In genomic region chr7:27628816-27629215, GRCm38 (mm10) we compare ENCODE assay signal across 14 mouse cellular contexts. TPM values are rescaled to one million over a fixed set of nuclear protein-coding genes. Genes with fewer than 3 reads are reported as not detected.
A peak's percentile ranks its signal among the peaks of the same experiment; 100 is the strongest.
DNase-seq lines count a peak whose midpoint lies in the region; ATAC-seq and TF ChIP-seq lines count a peak whose summit lies in the region.
"Not testable (repeated sequence)": the region's sequence is repeated elsewhere in the genome, so short reads cannot be mapped to it uniquely, and the experiment has no call there.
"Had no signal": no experiment of that assay in that cellular context is flagged by ENCODE, and none has a peak within 500 bp of the region (broad histone marks: within the 10 kb centered on the region; RNA-seq: fewer than 3 reads in every experiment).

No protein-coding gene starts in this region.

- DNase-seq in cerebellum, postnatal 10 days: peak; percentile 71 to 72
- DNase-seq in gastrocnemius, adult 2 months: peak; percentile 19
- peak; percentile 45 for DNase-seq in hindbrain, postnatal 0 days (ENCODE audit: low spot score)
- DNase-seq in left cerebral cortex, postnatal 4 days: peak; percentile 60

- H3K9ac ChIP-seq in hindbrain, embryonic 15.5 days; hindbrain, embryonic 16.5 days (ENCODE audit: low read depth, low read length); hindbrain, postnatal 0 days (replicated peaks; ENCODE audit: low read length): not testable (repeated sequence)

- not testable (repeated sequence) for TF ChIP-seq CTCF in gastrocnemius, adult 2 months (IDR thresholded peaks at IDR 0.05); hindbrain, postnatal 0 days (IDR thresholded peaks at IDR 0.05; ENCODE audit: low read depth)

- H3K27ac ChIP-seq in gastrocnemius, adult 2 months; hindbrain, embryonic 15.5 days (replicated peaks); hindbrain, embryonic 16.5 days (ENCODE audit: low read depth, low read length): not testable (repeated sequence)
- peak overlapping the region; percentile 58; the same call in 1 of the 2 replicates for H3K27ac ChIP-seq in hindbrain, postnatal 0 days

- WGBS in hindbrain, embryonic 15.5 days: 78% methylated on average over 7 of the region's 7 CpGs
- 71% methylated on average over 7 of the region's 7 CpGs for WGBS in hindbrain, embryonic 16.5 days
- WGBS in hindbrain, postnatal 0 days: 61% methylated on average over 7 of the region's 7 CpGs

- not testable (repeated sequence) for H3K4me1 ChIP-seq in hindbrain, embryonic 15.5 days (replicated peaks); hindbrain, embryonic 16.5 days (ENCODE audit: control insufficient read depth, insufficient read depth, low read depth, low read length); hindbrain, postnatal 0 days (ENCODE audit: insufficient read depth, low read length)

- H3K4me3 ChIP-seq in gastrocnemius, adult 2 months; hindbrain, embryonic 15.5 days; hindbrain, embryonic 16.5 days (ENCODE audit: low read length); hindbrain, postnatal 0 days (ENCODE audit: low read length): not testable (repeated sequence)

- H3K36me3 ChIP-seq in hindbrain, embryonic 15.5 days: peaks cover 45% of the 10 kb centered on the region
- peaks cover 29% of the 10 kb centered on the region for H3K36me3 ChIP-seq in hindbrain, embryonic 16.5 days (ENCODE audit: control insufficient read depth, insufficient read depth, low read length)
- peaks cover 37% of the 10 kb centered on the region; the same call in 1 of the 2 replicates for H3K36me3 ChIP-seq in hindbrain, postnatal 0 days (ENCODE audit: insufficient read depth, low read length)

- not testable (repeated sequence) for H3K9me3 ChIP-seq in hindbrain, embryonic 15.5 days; hindbrain, embryonic 16.5 days (ENCODE audit: control insufficient read depth, low read length); hindbrain, postnatal 0 days (ENCODE audit: low read length)

- not testable (repeated sequence) for H3K4me2 ChIP-seq in hindbrain, embryonic 15.5 days; hindbrain, embryonic 16.5 days (ENCODE audit: low read length); hindbrain, postnatal 0 days (ENCODE audit: low read depth, low read length)

- H3K27me3 ChIP-seq in hindbrain, embryonic 15.5 days; hindbrain, embryonic 16.5 days (replicated peaks; ENCODE audit: control insufficient read depth, insufficient read depth, low read length); hindbrain, postnatal 0 days (ENCODE audit: insufficient read depth, low read length): not testable (repeated sequence)

- intact Hi-C loops in gastrocnemius, adult 2 months (cut with DNase I); left cerebral cortex, postnatal 4 days (cut with DNase I): not testable (repeated sequence)

- peak; percentile 27; the same call in 1 of the 2 replicates for ATAC-seq in hindbrain, embryonic 15.5 days (ENCODE audit: low FRiP score, low read depth)
- 0 out of 2 replicates have a peak, but pooled peaks have one; percentile 6 for ATAC-seq in hindbrain, embryonic 16.5 days
- ATAC-seq in hindbrain, postnatal 0 days: peak; percentile 19; the same call in 1 of the 2 replicates

RNA-seq across cellular contexts. Expression of gene Ttc9b, which starts 24.9 kb away (rescaled TPM):
- not detected for total RNA-seq in gastrocnemius, adult 2 months (2021)
- polyA plus RNA-seq in hindbrain, embryonic 15.5 days (2015; fragmentation: Nextera tagmentation; extraction: Ambion mirVana): 80.0 and 88.8 TPM in 2 replicates
- 86.2 and 99.1 TPM in 2 replicates for polyA plus RNA-seq in hindbrain, embryonic 16.5 days (2015; fragmentation: Nextera tagmentation; extraction: Ambion mirVana)
- 104 and 132 TPM in 2 replicates for total RNA-seq in hindbrain, postnatal 0 days (2014; rRNA removed)
- polyA plus RNA-seq in hindbrain, postnatal 0 days (2015; fragmentation: Nextera tagmentation; extraction: Ambion mirVana): 124 and 127 TPM in 2 replicates
- 10 to 100 TPM; 80.0 to 91.0 TPM for total RNA-seq in left cerebral cortex, postnatal 4 days (2021)
- total RNA-seq: adrenal gland, adult 18-20 months; adrenal gland, adult 2 months; adrenal gland, adult 8-10 months; adrenal gland, postnatal 25 days; CH12.LX; G1E had no signal
- polyA plus RNA-seq: activated CD4-positive, CD25-positive, alpha-beta regulatory T cell, adult 4 months; CD4-positive, CD25-positive, alpha-beta regulatory T cell, adult 4 months; G1E had no signal

RNA-seq across cellular contexts. Expression of gene Akt2, which starts 37.5 kb away (rescaled TPM):
- 100 to 1,000 TPM; 194 to 199 TPM for total RNA-seq in gastrocnemius, adult 2 months (2021)
- polyA plus RNA-seq in hindbrain, embryonic 15.5 days (2015; fragmentation: Nextera tagmentation; extraction: Ambion mirVana): 66.3 and 74.2 TPM in 2 replicates
- polyA plus RNA-seq in hindbrain, embryonic 16.5 days (2015; fragmentation: Nextera tagmentation; extraction: Ambion mirVana): 63.0 and 72.9 TPM in 2 replicates
- 60.6 and 83.1 TPM in 2 replicates for total RNA-seq in hindbrain, postnatal 0 days (2014; rRNA removed)
- 62.3 and 64.0 TPM in 2 replicates for polyA plus RNA-seq in hindbrain, postnatal 0 days (2015; fragmentation: Nextera tagmentation; extraction: Ambion mirVana)
- 10 to 100 TPM; 68.1 to 72.0 TPM for total RNA-seq in left cerebral cortex, postnatal 4 days (2021)

RNA-seq across cellular contexts. Expression of gene Map3k10, which starts 45.6 kb away (rescaled TPM):
- 10 to 100 TPM; 35.3 to 39.1 TPM for total RNA-seq in gastrocnemius, adult 2 months (2021)
- 20.8 and 21.0 TPM in 2 replicates for polyA plus RNA-seq in hindbrain, embryonic 15.5 days (2015; fragmentation: Nextera tagmentation; extraction: Ambion mirVana)
- 17.5 and 18.7 TPM in 2 replicates for polyA plus RNA-seq in hindbrain, embryonic 16.5 days (2015; fragmentation: Nextera tagmentation; extraction: Ambion mirVana)
- total RNA-seq in hindbrain, postnatal 0 days (2014; rRNA removed): 141 and 162 TPM in 2 replicates
- 21.4 and 22.9 TPM in 2 replicates for polyA plus RNA-seq in hindbrain, postnatal 0 days (2015; fragmentation: Nextera tagmentation; extraction: Ambion mirVana)
- total RNA-seq in left cerebral cortex, postnatal 4 days (2021): 100 to 1,000 TPM; 162 to 170 TPM

Comparison
In these comparisons a context has a peak if more than half of its experiments do, and no peak if none do; other contexts are left out.
1. DNase-seq: peak in every context shown above with its lines; median percentile 72 in cerebellum, postnatal 10 days; 60 in left cerebral cortex, postnatal 4 days; 45 in hindbrain, postnatal 0 days; 19 in gastrocnemius, adult 2 months.
2. RNA of gene Ttc9b, which starts 24.9 kb away (total RNA-seq): 104 to 132 TPM in hindbrain, postnatal 0 days and 80.0 to 91.0 TPM in left cerebral cortex, postnatal 4 days; not detected in gastrocnemius, adult 2 months; every median in the first group is over 10 times any median in the second.
3. Peak in every context shown above with its lines, with median percentiles within 50 percentile points of each other: ATAC-seq.